28 mouse cellular contexts compared by ENCODE assay signal in genomic region chrX:162992121-162992520, GRCm38 (mm10). TPM values are rescaled to one million over a fixed set of nuclear protein-coding genes. Genes with fewer than 3 reads are reported as not detected.
DNase-seq lines count a peak whose midpoint lies in the region; ATAC-seq and TF ChIP-seq lines count a peak whose summit lies in the region.
"Had no signal": no experiment of that assay in that cellular context is flagged by ENCODE, and none has a peak within 500 bp of the region (broad histone marks: within the 10 kb centered on the region; RNA-seq: fewer than 3 reads in every experiment).

No protein-coding gene starts in this region.

- 66% methylated on average over 3 of the region's 3 CpGs for WGBS in stomach, postnatal 0 days

- H3K4me3 ChIP-seq in stomach, postnatal 0 days (ENCODE audit: low read depth, low read length), result no peak overlapping the region
- H3K4me3 ChIP-seq: embryonic facial prominence, embryonic 13.5 days; erythroblast, embryonic 14.5 days; forebrain, embryonic 15.5 days; heart, embryonic 10.5 days; heart, embryonic 15.5 days; hindbrain, embryonic 13.5 days had no signal

- H3K9me3 ChIP-seq in stomach, postnatal 0 days (ENCODE audit: control insufficient read depth, low read length), result no peaks in the 10 kb centered on the region
- H3K9me3 ChIP-seq: embryonic facial prominence, embryonic 13.5 days; forebrain, embryonic 15.5 days; G1E; heart, embryonic 10.5 days; heart, embryonic 15.5 days; hindbrain, embryonic 13.5 days had no signal

- TF ChIP-seq EP300 in stomach, postnatal 0 days (optimal IDR thresholded peaks at IDR 0.05), result no peak

- no peak overlapping the region for H3K27ac ChIP-seq in stomach, postnatal 0 days (replicated peaks)
- H3K27ac ChIP-seq: embryonic facial prominence, embryonic 13.5 days; forebrain, embryonic 15.5 days; heart, embryonic 10.5 days; heart, embryonic 15.5 days; hindbrain, embryonic 13.5 days; hindbrain, postnatal 0 days had no signal

- DNase-seq in cerebellum, adult 9-10 months, result peak; percentile 6
- no peak for DNase-seq in cerebellum, postnatal 10 days
- peak; percentile 7 for DNase-seq in kidney, adult 9 months
- no peak for DNase-seq in kidney, adult 18-20 months
- DNase-seq in Muller cell, postnatal 12 days (ENCODE audit: inconsistent ontology term), result peak; percentile 0
- DNase-seq in stomach, postnatal 0 days (ENCODE audit: low spot score), result no peak
- DNase-seq in layer of hippocampus, adult 8-10 months (ENCODE audit: low spot score in 2 of 2), result no peak
- DNase-seq: adrenal gland, adult 2 months; B cell, adult 2 months; cerebellum, adult 18-20 months; gastrocnemius, postnatal 36 days; heart, adult 18-20 months; heart, postnatal 14 days; kidney, adult 8-10 months had no signal

- H3K27me3 ChIP-seq in stomach, postnatal 0 days (ENCODE audit: control insufficient read depth, insufficient read depth, low read length), result no peaks in the 10 kb centered on the region
- H3K27me3 ChIP-seq: forebrain, embryonic 15.5 days; heart, embryonic 15.5 days; hindbrain, embryonic 13.5 days; Patski had no signal

- H3K9ac ChIP-seq in stomach, postnatal 0 days (ENCODE audit: low read length), result no peak overlapping the region
- H3K9ac ChIP-seq: embryonic facial prominence, embryonic 13.5 days; forebrain, embryonic 15.5 days; heart, embryonic 15.5 days; hindbrain, embryonic 13.5 days had no signal

- no peak for ATAC-seq in stomach, postnatal 0 days (ENCODE audit: low FRiP score, low TSS enrichment)
- ATAC-seq: activated CD4-positive, CD25-positive, alpha-beta regulatory T cell, adult 4 months; CD4-positive, CD25-positive, alpha-beta regulatory T cell, adult 4 months; forebrain, embryonic 15.5 days; hindbrain, postnatal 0 days had no signal

- H3K4me2 ChIP-seq in stomach, postnatal 0 days (replicated peaks; ENCODE audit: low read depth), result no peak overlapping the region
- H3K4me2 ChIP-seq: embryonic facial prominence, embryonic 13.5 days; forebrain, embryonic 15.5 days; heart, embryonic 15.5 days; hindbrain, embryonic 13.5 days had no signal

- H3K4me1 ChIP-seq in stomach, postnatal 0 days (replicated peaks; ENCODE audit: control insufficient read depth, insufficient read depth), result no peaks in the 10 kb centered on the region
- H3K4me1 ChIP-seq: embryonic facial prominence, embryonic 13.5 days; forebrain, embryonic 15.5 days; heart, embryonic 10.5 days; heart, embryonic 15.5 days; hindbrain, embryonic 13.5 days had no signal

- TF ChIP-seq CTCF in stomach, postnatal 0 days (IDR thresholded peaks at IDR 0.05; ENCODE audit: low read depth), result 0 out of 2 replicates have a peak, but pooled peaks have one; percentile 4

- H3K36me3 ChIP-seq in stomach, postnatal 0 days (ENCODE audit: control insufficient read depth, insufficient read depth, low read length), result no peaks in the 10 kb centered on the region
- H3K36me3 ChIP-seq: embryonic facial prominence, embryonic 13.5 days; forebrain, embryonic 15.5 days; heart, embryonic 10.5 days; heart, embryonic 15.5 days had no signal

RNA-seq across cellular contexts. Expression of gene S100g, which starts 27.7 kb away (rescaled TPM):
- 235 and 318 TPM in 2 replicates for polyA plus RNA-seq in stomach, postnatal 0 days (2015; fragmentation: Nextera tagmentation; extraction: Ambion mirVana)
- not detected for total RNA-seq in layer of hippocampus, adult 8-10 months (2022)
- total RNA-seq: adrenal gland, adult 2 months; common myeloid progenitor, adult 5-6 weeks; G1E; gastrocnemius, postnatal 36 days; heart, adult 18-20 months; heart, postnatal 14 days; hematopoietic stem cell, adult 5-6 weeks; hindbrain, postnatal 0 days had no signal
- polyA plus RNA-seq: adrenal gland, adult 2 months; erythroblast, embryonic 14.5 days; forebrain, embryonic 11.5 days; G1E; heart, embryonic 15.5 days had no signal

Comparison
In these comparisons a context has a peak if more than half of its experiments do, and no peak if none do; other contexts are left out.
1. DNase-seq: peak in cerebellum, adult 9-10 months (single experiment), kidney, adult 9 months (single experiment) and Muller cell, postnatal 12 days (single experiment); none in cerebellum, postnatal 10 days (0 of 2), kidney, adult 18-20 months (single experiment), stomach, postnatal 0 days (single experiment) and layer of hippocampus, adult 8-10 months (0 of 2).